Mouse (Mus musculus): ENCODE measurements around the gene Ppfia4. TPM values are rescaled to one million over a fixed set of nuclear protein-coding genes. Genes with fewer than 3 reads are reported as not detected.

Gene Ppfia4
- polyA plus RNA-seq, 1 experiment from 2014 or later: 2.1 TPM

DNA sequence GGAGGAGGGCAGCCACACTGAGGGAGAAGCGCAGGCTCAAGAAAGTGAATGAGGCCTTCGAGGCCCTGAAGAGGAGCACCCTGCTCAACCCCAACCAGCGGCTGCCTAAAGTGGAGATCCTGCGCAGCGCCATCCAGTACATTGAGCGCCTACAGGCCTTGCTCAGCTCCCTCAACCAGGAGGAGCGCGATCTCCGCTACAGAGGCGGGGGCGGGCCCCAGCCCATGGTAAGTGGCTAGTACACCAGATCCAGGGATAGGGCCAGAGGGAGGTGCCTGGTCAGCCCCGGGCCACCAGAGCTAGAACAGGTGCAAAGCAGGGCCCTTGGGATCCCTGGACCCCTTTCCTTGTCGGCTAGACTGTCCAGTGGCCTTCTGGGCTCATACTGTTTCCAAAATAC lies 42.4 kb downstream of the Ppfia4 start:
- H3K9ac ChIP-seq (ENCODE audit: low read depth, low read length): no peak overlapping the region
- no peaks in the 10 kb centered on the region for H3K4me1 ChIP-seq (replicated peaks; ENCODE audit: control insufficient read depth, insufficient read depth, low read length)
- H3K27me3 ChIP-seq (replicated peaks; ENCODE audit: control insufficient read depth, insufficient read depth, low read length): no peaks in the 10 kb centered on the region
- H3K4me3 ChIP-seq (ENCODE audit: low read depth, low read length): no peak overlapping the region
- H3K27ac ChIP-seq (ENCODE audit: low read depth, low read length): no peak overlapping the region
- ATAC-seq (replicated peaks; ENCODE audit: low FRiP score): no peak
- H3K36me3 ChIP-seq (ENCODE audit: control insufficient read depth, insufficient read depth, low read length): no peaks in the 10 kb centered on the region
- H3K4me2 ChIP-seq: no peak overlapping the region
- DNase-seq (ENCODE audit: low spot score): no peak
- WGBS: 89% methylated on average over 13 of the region's 13 CpGs
- H3K9me3 ChIP-seq (ENCODE audit: control insufficient read depth, low read length): no peaks in the 10 kb centered on the region

GRCm38 (mm10) chr1:134289598-134290099 lies 43.1 kb downstream of the Ppfia4 start, which contains the start of gene Myog:
TSS of gene Myog (plus strand) at chr1:134289989.
- no peaks in the 10 kb centered on the region for H3K36me3 ChIP-seq (ENCODE audit: control insufficient read depth, insufficient read depth, low read length)
- ATAC-seq (replicated peaks; ENCODE audit: low FRiP score) (no peak), DNase-seq (ENCODE audit: low spot score) (no peak)
- WGBS: 67% methylated on average over 11 of the region's 11 CpGs
- H3K4me3 ChIP-seq (ENCODE audit: low read depth, low read length): no peak within 1 kb of the TSS
- H3K9me3 ChIP-seq (ENCODE audit: control insufficient read depth, low read length): no peaks in the 10 kb centered on the region
- H3K27me3 ChIP-seq (replicated peaks; ENCODE audit: control insufficient read depth, insufficient read depth, low read length): no peaks in the 10 kb centered on the region
- no peak within 1 kb of the TSS for H3K4me2 ChIP-seq
- no peak within 1 kb of the TSS for H3K27ac ChIP-seq (ENCODE audit: low read depth, low read length)
- H3K4me1 ChIP-seq (replicated peaks; ENCODE audit: control insufficient read depth, insufficient read depth, low read length): no peaks in the 10 kb centered on the region
- no peak within 1 kb of the TSS for H3K9ac ChIP-seq (ENCODE audit: low read depth, low read length)

- no peak overlapping the region for H3K4me3 ChIP-seq (ENCODE audit: low read depth, low read length)
- H3K4me2 ChIP-seq: no peak overlapping the region
- H3K9ac ChIP-seq (ENCODE audit: low read depth, low read length): no peak overlapping the region
- no peaks in the 10 kb centered on the region for H3K4me1 ChIP-seq (replicated peaks; ENCODE audit: control insufficient read depth, insufficient read depth, low read length)
- ATAC-seq (replicated peaks; ENCODE audit: low FRiP score): no peak
- no peaks in the 10 kb centered on the region for H3K36me3 ChIP-seq (ENCODE audit: control insufficient read depth, insufficient read depth, low read length)
- 47% methylated on average over 3 of the region's 3 CpGs for WGBS
- DNase-seq (ENCODE audit: low spot score): no peak
- no peaks in the 10 kb centered on the region for H3K27me3 ChIP-seq (replicated peaks; ENCODE audit: control insufficient read depth, insufficient read depth, low read length)
- no peak overlapping the region for H3K27ac ChIP-seq (ENCODE audit: low read depth, low read length)
- no peaks in the 10 kb centered on the region for H3K9me3 ChIP-seq (ENCODE audit: control insufficient read depth, low read length)
Observed at GRCm38 (mm10) chr1:134288239-134288638, 44.5 kb downstream of the Ppfia4 start.

GRCm38 (mm10) chr1:134285458-134286120 lies 47.1 kb downstream of the Ppfia4 start:
- H3K4me3 ChIP-seq (ENCODE audit: low read depth, low read length): no peak overlapping the region
- 60% methylated on average over 10 of the region's 10 CpGs for WGBS
- H3K27me3 ChIP-seq (replicated peaks; ENCODE audit: control insufficient read depth, insufficient read depth, low read length): no peaks in the 10 kb centered on the region
- H3K4me1 ChIP-seq (replicated peaks; ENCODE audit: control insufficient read depth, insufficient read depth, low read length): no peaks in the 10 kb centered on the region
- no peak overlapping the region for H3K9ac ChIP-seq (ENCODE audit: low read depth, low read length)
- H3K27ac ChIP-seq (ENCODE audit: low read depth, low read length): no peak overlapping the region
- H3K4me2 ChIP-seq: no peak overlapping the region
- DNase-seq (ENCODE audit: low spot score): no peak
- no peaks in the 10 kb centered on the region for H3K9me3 ChIP-seq (ENCODE audit: control insufficient read depth, low read length)
- ATAC-seq (replicated peaks; ENCODE audit: low FRiP score): no peak
- no peaks in the 10 kb centered on the region for H3K36me3 ChIP-seq (ENCODE audit: control insufficient read depth, insufficient read depth, low read length)

- Histone ChIP-seq H3K9me3 (ENCODE audit: control insufficient read depth, low read length) (no peaks in the 10 kb centered on the region), H3K27me3 (replicated peaks; ENCODE audit: control insufficient read depth, insufficient read depth, low read length) (no peaks in the 10 kb centered on the region), H3K27ac (ENCODE audit: low read depth, low read length) (no peak overlapping the region), H3K4me3 (ENCODE audit: low read depth, low read length) (no peak overlapping the region), H3K4me1 (replicated peaks; ENCODE audit: control insufficient read depth, insufficient read depth, low read length) (no peaks in the 10 kb centered on the region), H3K9ac (ENCODE audit: low read depth, low read length) (no peak overlapping the region), H3K36me3 (ENCODE audit: control insufficient read depth, insufficient read depth, low read length) (no peaks in the 10 kb centered on the region), H3K4me2 (no peak overlapping the region)
- WGBS: 59% methylated on average over 1 of the region's 1 CpGs
- DNase-seq (ENCODE audit: low spot score): no peak
- no peak for ATAC-seq (replicated peaks; ENCODE audit: low FRiP score)
Observed at GRCm38 (mm10) chr1:134283108-134283507, 49.6 kb downstream of the Ppfia4 start.

GRCm38 (mm10) chr1:134282342-134282741 lies 50.4 kb downstream of the Ppfia4 start:
- no peaks in the 10 kb centered on the region for H3K9me3 ChIP-seq (ENCODE audit: control insufficient read depth, low read length)
- no peak overlapping the region for H3K9ac ChIP-seq (ENCODE audit: low read depth, low read length)
- WGBS: 34% methylated on average over 3 of the region's 3 CpGs
- no peaks in the 10 kb centered on the region for H3K27me3 ChIP-seq (replicated peaks; ENCODE audit: control insufficient read depth, insufficient read depth, low read length)
- H3K27ac ChIP-seq (ENCODE audit: low read depth, low read length): no peak overlapping the region
- H3K4me1 ChIP-seq (replicated peaks; ENCODE audit: control insufficient read depth, insufficient read depth, low read length): no peaks in the 10 kb centered on the region
- H3K4me3 ChIP-seq (ENCODE audit: low read depth, low read length): no peak overlapping the region
- ATAC-seq (replicated peaks; ENCODE audit: low FRiP score): no peak
- DNase-seq (ENCODE audit: low spot score): no peak
- H3K4me2 ChIP-seq: no peak overlapping the region
- no peaks in the 10 kb centered on the region for H3K36me3 ChIP-seq (ENCODE audit: control insufficient read depth, insufficient read depth, low read length)

GRCm38 (mm10) chr1:134281563-134281962 lies 51.2 kb downstream of the Ppfia4 start:
- no peak overlapping the region for H3K27ac ChIP-seq (ENCODE audit: low read depth, low read length)
- H3K9ac ChIP-seq (ENCODE audit: low read depth, low read length): no peak overlapping the region
- H3K9me3 ChIP-seq (ENCODE audit: control insufficient read depth, low read length): no peaks in the 10 kb centered on the region
- H3K36me3 ChIP-seq (ENCODE audit: control insufficient read depth, insufficient read depth, low read length): no peaks in the 10 kb centered on the region
- no peaks in the 10 kb centered on the region for H3K27me3 ChIP-seq (replicated peaks; ENCODE audit: control insufficient read depth, insufficient read depth, low read length)
- ATAC-seq (replicated peaks; ENCODE audit: low FRiP score) (no peak), DNase-seq (ENCODE audit: low spot score) (no peak)
- no peaks in the 10 kb centered on the region for H3K4me1 ChIP-seq (replicated peaks; ENCODE audit: control insufficient read depth, insufficient read depth, low read length)
- H3K4me2 ChIP-seq: no peak overlapping the region
- no peak overlapping the region for H3K4me3 ChIP-seq (ENCODE audit: low read depth, low read length)
- WGBS: 72% methylated on average over 4 of the region's 4 CpGs

DNA sequence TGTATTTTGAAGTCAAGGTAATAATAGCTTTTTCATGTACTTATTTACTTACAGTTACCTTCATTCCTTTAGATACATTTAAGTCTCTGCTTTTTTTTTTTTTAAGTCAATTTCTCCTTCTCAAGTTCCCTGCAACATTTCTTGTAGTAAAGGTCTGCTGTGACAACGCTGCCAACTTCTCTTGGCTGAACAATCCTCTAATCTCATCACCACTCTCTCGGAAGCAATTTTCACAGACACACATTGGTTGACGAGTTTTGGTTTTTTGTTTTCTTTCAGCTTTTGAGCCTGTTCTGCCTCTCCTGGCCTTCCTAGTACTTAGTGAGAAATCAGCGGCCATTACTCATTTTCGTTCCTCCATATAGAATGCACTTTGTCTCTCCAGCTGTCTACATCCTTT lies 52.6 kb downstream of the Ppfia4 start:
- Histone ChIP-seq H3K9ac (ENCODE audit: low read depth, low read length) (no peak overlapping the region), H3K4me1 (replicated peaks; ENCODE audit: control insufficient read depth, insufficient read depth, low read length) (no peaks in the 10 kb centered on the region), H3K36me3 (ENCODE audit: control insufficient read depth, insufficient read depth, low read length) (no peaks in the 10 kb centered on the region), H3K4me2 (no peak overlapping the region), H3K27ac (ENCODE audit: low read depth, low read length) (no peak overlapping the region), H3K4me3 (ENCODE audit: low read depth, low read length) (no peak overlapping the region), H3K27me3 (replicated peaks; ENCODE audit: control insufficient read depth, insufficient read depth, low read length) (no peaks in the 10 kb centered on the region; the same call in 1 of the 2 replicates), H3K9me3 (ENCODE audit: control insufficient read depth, low read length) (no peaks in the 10 kb centered on the region)
- DNase-seq (ENCODE audit: low spot score) (no peak), ATAC-seq (replicated peaks; ENCODE audit: low FRiP score) (no peak)
- 77% methylated on average over 5 of the region's 5 CpGs for WGBS

DNA sequence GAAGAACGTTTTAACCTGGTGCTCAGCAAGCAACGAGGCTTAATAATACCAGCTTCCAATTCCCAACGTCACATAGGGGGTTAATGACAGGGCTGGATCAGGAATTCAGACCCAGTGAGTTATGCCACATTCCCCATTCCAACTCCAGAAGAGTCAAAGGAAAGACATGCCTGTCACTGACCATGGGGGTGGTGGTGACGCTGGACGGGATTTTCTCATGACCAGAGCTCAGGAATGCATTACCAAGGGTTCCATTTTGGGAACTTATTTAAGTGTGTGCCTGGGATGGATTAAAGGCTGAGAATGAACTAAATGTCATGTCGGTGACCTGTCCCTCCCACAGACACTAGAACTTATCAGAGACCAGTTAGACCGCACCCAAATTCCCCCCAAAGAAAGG lies 55.9 kb downstream of the Ppfia4 start:
- H3K27me3 ChIP-seq (replicated peaks; ENCODE audit: control insufficient read depth, insufficient read depth, low read length): no peaks in the 10 kb centered on the region; the same call in 1 of the 2 replicates
- H3K9me3 ChIP-seq (ENCODE audit: control insufficient read depth, low read length): no peaks in the 10 kb centered on the region
- H3K36me3 ChIP-seq (ENCODE audit: control insufficient read depth, insufficient read depth, low read length): no peaks in the 10 kb centered on the region
- ATAC-seq (replicated peaks; ENCODE audit: low FRiP score) (no peak), DNase-seq (ENCODE audit: low spot score) (no peak)
- no peak overlapping the region for H3K4me2 ChIP-seq
- WGBS: 78% methylated on average over 7 of the region's 7 CpGs
- H3K4me1 ChIP-seq (replicated peaks; ENCODE audit: control insufficient read depth, insufficient read depth, low read length): no peaks in the 10 kb centered on the region
- H3K9ac ChIP-seq (ENCODE audit: low read depth, low read length): no peak overlapping the region
- no peak overlapping the region for H3K4me3 ChIP-seq (ENCODE audit: low read depth, low read length)
- no peak overlapping the region for H3K27ac ChIP-seq (ENCODE audit: low read depth, low read length)
